Mouse (Mus musculus): ENCODE data around the gene Ms4a6d.

Ms4a6d gene

GRCm38 (mm10) chr19:11604603-11605002 is at the start of gene Ms4a6d:
Gene Ms4a6d (minus strand): TSS chr19:11604849.
- no peak for DNase-seq (ENCODE audit: low read depth in 1 of 2, low spot score in 2 of 2)

- no peak for DNase-seq (ENCODE audit: low read depth in 1 of 2, low spot score in 2 of 2)
Observed at GRCm38 (mm10) chr19:11649564-11649963, 44.9 kb upstream of the Ms4a6d start.

- no peak for DNase-seq (ENCODE audit: low read depth in 1 of 2, low spot score in 2 of 2)
Observed at GRCm38 (mm10) chr19:11646166-11646565, 41.5 kb upstream of the Ms4a6d start.

GRCm38 (mm10) chr19:11640732-11641131 is 36.1 kb upstream of the Ms4a6d start, which contains the start of gene Ms4a3:
Gene Ms4a3 (minus strand): TSS chr19:11640851.
- DNase-seq (ENCODE audit: low read depth in 1 of 2, low spot score in 2 of 2) = no peak

GRCm38 (mm10) chr19:11639038-11639437 is 34.4 kb upstream of the Ms4a6d start:
- no peak for DNase-seq (ENCODE audit: low read depth in 1 of 2, low spot score in 2 of 2)

- DNase-seq (ENCODE audit: low read depth in 1 of 2, low spot score in 2 of 2) = no peak
Observed at GRCm38 (mm10) chr19:11635572-11635971, 30.9 kb upstream of the Ms4a6d start.

- no peak for DNase-seq (ENCODE audit: low read depth in 1 of 2, low spot score in 2 of 2)
Observed at GRCm38 (mm10) chr19:11634330-11634729, 29.7 kb upstream of the Ms4a6d start.

- DNase-seq (ENCODE audit: low read depth in 1 of 2, low spot score in 2 of 2) = no peak
Observed at GRCm38 (mm10) chr19:11633732-11634131, 29.1 kb upstream of the Ms4a6d start.

- DNase-seq (ENCODE audit: low read depth in 1 of 2, low spot score in 2 of 2) = no peak
Observed at GRCm38 (mm10) chr19:11625231-11625630, 20.6 kb upstream of the Ms4a6d start.

- no peak for DNase-seq (ENCODE audit: low read depth in 1 of 2, low spot score in 2 of 2)
Observed at GRCm38 (mm10) chr19:11624800-11625199, 20.2 kb upstream of the Ms4a6d start.

- DNase-seq (ENCODE audit: low read depth in 1 of 2, low spot score in 2 of 2) = no peak
Observed at GRCm38 (mm10) chr19:11623551-11623950, 18.9 kb upstream of the Ms4a6d start, which contains the start of gene Ms4a2. Gene Ms4a2 (minus strand): TSS chr19:11623719.

GRCm38 (mm10) chr19:11617983-11618382 is 13.3 kb upstream of the Ms4a6d start:
- no peak for DNase-seq (ENCODE audit: low read depth in 1 of 2, low spot score in 2 of 2)

GRCm38 (mm10) chr19:11614805-11615204 is 10.2 kb upstream of the Ms4a6d start:
- DNase-seq (ENCODE audit: low read depth in 1 of 2, low spot score in 2 of 2) = no peak

- no peak for DNase-seq (ENCODE audit: low read depth in 1 of 2, low spot score in 2 of 2)
Observed at GRCm38 (mm10) chr19:11613776-11614443, 9.3 kb upstream of the Ms4a6d start.

GRCm38 (mm10) chr19:11613084-11613483 is 8.4 kb upstream of the Ms4a6d start:
- DNase-seq (ENCODE audit: low read depth in 1 of 2, low spot score in 2 of 2) = no peak

- DNase-seq (ENCODE audit: low read depth in 1 of 2, low spot score in 2 of 2) = no peak
Observed at GRCm38 (mm10) chr19:11612293-11612692, 7.6 kb upstream of the Ms4a6d start.

- no peak for DNase-seq (ENCODE audit: low read depth in 1 of 2, low spot score in 2 of 2)
Observed at GRCm38 (mm10) chr19:11611541-11611945, 6.9 kb upstream of the Ms4a6d start.

- no peak for DNase-seq (ENCODE audit: low read depth in 1 of 2, low spot score in 2 of 2)
Observed at GRCm38 (mm10) chr19:11608172-11608571, 3.5 kb upstream of the Ms4a6d start.

GRCm38 (mm10) chr19:11602026-11602425 is 2.6 kb downstream of the Ms4a6d start:
- no peak for DNase-seq (ENCODE audit: low read depth in 1 of 2, low spot score in 2 of 2)

GRCm38 (mm10) chr19:11601349-11601748 is 3.3 kb downstream of the Ms4a6d start:
- DNase-seq (ENCODE audit: low read depth in 1 of 2, low spot score in 2 of 2) = no peak

GRCm38 (mm10) chr19:11589891-11590449 is 14.7 kb downstream of the Ms4a6d start:
- DNase-seq (ENCODE audit: low read depth in 1 of 2, low spot score in 2 of 2) = no peak

- DNase-seq (ENCODE audit: low read depth in 1 of 2, low spot score in 2 of 2) = peak in 1 of 2 experiments; percentile 59
Observed at GRCm38 (mm10) chr19:11589205-11589604, 15.4 kb downstream of the Ms4a6d start.

- no peak for DNase-seq (ENCODE audit: low read depth in 1 of 2, low spot score in 2 of 2)
Observed at GRCm38 (mm10) chr19:11574965-11575364, 29.7 kb downstream of the Ms4a6d start.

Data from monocyte, adult 2 months (primary cell).